In genomic region chrX:104567497-104567896, GRCm38 (mm10) we compare ENCODE assay signal across 1 mouse cellular context.
TF ChIP-seq lines count a peak whose summit lies in the region.

No protein-coding gene starts in this region.

TF ChIP-seq in MEL, 35 proteins besides CTCF, POLR2A, EP300 and RAD21 (continued from another document):
- TF ChIP-seq ZKSCAN1 (IDR thresholded peaks at IDR 0.05; ENCODE audit: low read depth, low read length): no peak
- TF ChIP-seq MEF2A (IDR thresholded peaks at IDR 0.05; ENCODE audit: extremely low read depth, insufficient replicate concordance, low read depth, low read length, poor library complexity, severe bottlenecking): no peak
- TF ChIP-seq NELFE (IDR thresholded peaks at IDR 0.05; ENCODE audit: low read depth, low read length): no peak
- TF ChIP-seq MYC (IDR thresholded peaks at IDR 0.05; ENCODE audit: low read depth, low read length): no peak
- no peak for TF ChIP-seq HCFC1 (IDR thresholded peaks at IDR 0.05; ENCODE audit: low read depth, low read length)
- TF ChIP-seq RCOR1 (IDR thresholded peaks at IDR 0.05; ENCODE audit: low read depth, low read length): peak; percentile 57; the same call in 1 of the 2 replicates
TF ChIP-seq in MEL: peak in this region for 6.
